Mouse (Mus musculus) ovary, postnatal 14 days (tissue): ENCODE results near the gene Dlgap1.
A peak's percentile ranks its signal among the peaks of the same experiment; 100 is the strongest.

Experiments
- DNase-seq: peaks from one replicate; pipeline ENCODE4 v3.0.0; 2022; ENCODE audit warnings: low spot score

Gene Dlgap1

DNA sequence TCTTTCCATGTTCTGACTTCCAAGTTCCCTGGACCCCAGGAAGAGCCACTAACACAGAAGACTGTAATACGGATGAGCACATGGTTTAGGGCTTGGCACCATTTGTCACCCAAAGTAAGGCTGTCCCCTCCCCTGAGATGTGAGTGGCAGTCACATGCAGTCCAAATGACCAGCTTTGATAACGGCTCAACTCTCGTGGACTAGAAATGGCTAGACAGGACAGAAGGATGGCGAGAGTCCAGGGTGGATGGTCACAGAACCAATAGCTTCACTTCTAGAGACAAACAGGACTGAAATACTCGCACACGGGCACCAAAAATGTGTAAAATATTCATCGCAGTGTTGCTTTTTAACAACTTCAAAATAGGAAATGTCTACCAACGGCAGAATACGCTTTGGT is 657.5 kb downstream of the Dlgap1 start:
- DNase-seq, result no peak

- DNase-seq, result no peak
Measured at GRCm38 (mm10) chr17:70626925-70627324, 658.1 kb downstream of the Dlgap1 start.

GRCm38 (mm10) chr17:70629653-70630378 is 660.9 kb downstream of the Dlgap1 start:
- DNase-seq, result no peak

GRCm38 (mm10) chr17:70633181-70633944 is 664.5 kb downstream of the Dlgap1 start:
- peak; percentile 74 for DNase-seq

GRCm38 (mm10) chr17:70643211-70643610 is 674.3 kb downstream of the Dlgap1 start:
- DNase-seq, result no peak

GRCm38 (mm10) chr17:70646641-70647040 is 677.8 kb downstream of the Dlgap1 start:
- DNase-seq, result peak; percentile 9

- DNase-seq, result no peak
Measured at GRCm38 (mm10) chr17:70661382-70661781, 692.5 kb downstream of the Dlgap1 start.

- DNase-seq, result no peak
Measured at GRCm38 (mm10) chr17:70663992-70664391, 695.1 kb downstream of the Dlgap1 start.

GRCm38 (mm10) chr17:70664484-70665040 is 695.7 kb downstream of the Dlgap1 start:
- no peak for DNase-seq

DNA sequence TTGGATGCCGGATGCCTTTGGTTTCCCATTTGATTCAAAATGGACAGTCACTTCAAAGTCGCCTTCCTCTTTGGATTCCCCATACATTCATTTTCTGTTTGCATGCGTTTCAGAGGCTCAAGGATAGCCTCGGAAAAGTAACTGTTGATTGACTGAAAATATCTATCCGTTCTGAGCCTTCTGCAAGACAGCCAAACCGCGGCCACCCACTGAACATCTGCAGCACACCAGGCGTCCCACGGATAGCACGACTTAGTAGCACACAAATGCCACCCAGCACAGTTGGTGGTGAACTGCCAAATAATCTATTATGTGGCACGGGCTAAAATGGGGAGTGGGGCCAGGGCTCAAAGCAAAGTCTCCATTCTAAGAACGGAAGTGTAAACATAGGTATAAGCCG is 705.1 kb downstream of the Dlgap1 start:
- DNase-seq, result no peak

DNA sequence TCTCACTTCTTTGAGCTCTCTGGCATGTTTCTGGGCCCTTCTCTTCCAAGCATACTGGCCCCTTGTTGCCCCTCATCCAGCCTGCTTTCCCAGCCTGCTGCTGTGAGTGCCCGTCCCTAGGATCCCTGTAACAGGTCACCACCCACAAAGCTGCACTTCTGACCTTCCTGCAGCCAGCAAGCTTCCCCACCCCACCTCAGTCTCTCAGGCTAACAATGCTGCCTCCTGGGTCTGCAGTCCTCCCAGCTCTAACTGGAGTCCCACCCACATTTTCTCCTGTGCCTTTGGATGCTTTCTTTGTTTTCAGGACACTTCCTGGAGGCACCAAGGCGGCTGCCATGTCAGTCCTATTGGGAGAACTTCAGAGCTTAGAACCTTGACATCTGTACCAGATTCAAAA is 707.6 kb downstream of the Dlgap1 start:
- no peak for DNase-seq

DNA sequence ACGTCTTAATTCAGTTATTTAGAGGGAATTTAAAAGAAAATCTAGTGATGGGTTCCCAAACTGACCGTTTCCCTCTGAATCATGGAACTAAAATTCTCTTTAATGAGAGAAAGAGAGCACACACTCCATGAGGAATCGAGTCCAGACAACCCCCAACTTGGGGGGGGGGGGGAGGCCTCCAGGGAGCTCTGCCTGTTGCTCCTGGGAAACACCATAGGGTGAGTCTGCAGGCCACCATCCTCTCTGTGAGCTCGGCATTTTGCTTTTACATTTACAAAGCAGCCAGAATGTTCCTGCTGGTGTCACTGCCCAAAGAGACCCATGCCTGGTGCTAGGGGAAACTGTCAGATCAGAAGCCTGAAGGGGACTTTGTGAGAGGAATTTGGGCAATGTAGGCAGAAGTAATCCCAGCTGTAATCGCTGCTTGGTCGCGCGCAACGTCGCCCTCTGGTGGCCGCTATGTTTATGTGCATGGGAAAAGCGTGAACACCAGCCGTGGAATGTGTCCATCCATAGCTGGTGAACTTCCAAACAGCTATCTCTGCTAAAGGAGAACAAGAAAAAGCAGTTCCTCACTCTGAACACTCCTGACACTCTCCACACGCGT is 714.8 kb downstream of the Dlgap1 start:
- DNase-seq, result peak; percentile 68

DNA sequence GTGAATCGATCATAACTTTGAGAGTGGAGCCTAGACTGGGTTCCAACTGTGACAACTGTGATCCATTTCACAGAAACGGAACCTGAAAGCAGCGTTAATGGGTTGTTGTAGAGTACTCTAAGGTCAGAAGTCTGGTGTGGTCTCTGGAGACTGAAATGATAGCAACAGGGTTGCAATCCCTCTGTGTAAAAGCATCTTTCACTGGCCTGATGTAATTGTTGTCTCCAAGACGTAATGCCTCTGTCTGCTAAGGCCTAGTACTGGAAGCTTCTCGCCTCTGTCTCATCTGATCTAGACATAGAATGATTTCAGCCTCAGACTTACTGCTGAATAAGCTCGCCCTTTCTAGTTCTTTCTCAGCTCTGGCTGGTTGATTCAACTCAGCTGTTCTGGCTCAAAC is 721.3 kb downstream of the Dlgap1 start:
- DNase-seq, result no peak

GRCm38 (mm10) chr17:70690598-70690997 is 721.7 kb downstream of the Dlgap1 start:
- no peak for DNase-seq

DNA sequence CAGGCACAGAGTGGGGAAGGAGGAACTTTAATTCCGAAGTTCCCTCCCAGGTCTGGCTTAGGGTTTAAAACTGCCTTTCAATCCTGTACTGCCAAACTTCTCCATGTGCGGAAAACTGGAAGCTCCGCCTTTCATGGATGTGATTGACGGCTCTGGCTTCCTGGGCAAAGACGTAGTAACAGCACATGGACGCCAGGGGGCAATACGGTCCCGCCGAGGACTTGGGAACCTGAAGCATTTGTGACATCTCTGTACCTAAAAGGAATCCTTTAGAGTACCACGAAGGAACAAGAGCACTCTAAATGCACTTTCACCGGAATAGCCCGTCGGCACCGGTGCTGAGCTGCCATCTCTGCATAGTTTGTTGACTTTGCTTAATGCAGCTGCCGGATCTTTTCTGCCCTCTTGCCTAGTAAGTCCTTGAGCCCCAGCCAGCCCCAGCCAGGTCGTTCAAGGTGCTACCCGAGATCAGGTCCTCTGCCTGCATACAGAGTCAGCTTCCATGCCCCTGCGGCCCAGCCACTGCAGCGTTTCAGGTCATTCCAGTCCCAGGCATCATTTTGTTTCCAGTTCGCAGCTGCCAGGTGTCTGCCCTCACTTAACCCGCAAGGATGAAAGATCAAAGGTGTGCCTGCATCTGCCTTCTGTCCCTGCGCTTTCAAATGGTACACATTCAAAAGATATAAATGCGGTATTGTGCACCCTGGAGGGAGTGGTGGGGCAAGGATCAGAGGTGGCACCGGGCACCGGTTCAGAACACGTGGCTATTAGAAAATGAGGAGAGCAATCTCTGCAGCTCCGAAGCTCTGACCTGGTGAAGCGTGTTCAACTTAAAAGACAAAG is 738.3 kb downstream of the Dlgap1 start:
- DNase-seq, result peak; percentile 74

DNA sequence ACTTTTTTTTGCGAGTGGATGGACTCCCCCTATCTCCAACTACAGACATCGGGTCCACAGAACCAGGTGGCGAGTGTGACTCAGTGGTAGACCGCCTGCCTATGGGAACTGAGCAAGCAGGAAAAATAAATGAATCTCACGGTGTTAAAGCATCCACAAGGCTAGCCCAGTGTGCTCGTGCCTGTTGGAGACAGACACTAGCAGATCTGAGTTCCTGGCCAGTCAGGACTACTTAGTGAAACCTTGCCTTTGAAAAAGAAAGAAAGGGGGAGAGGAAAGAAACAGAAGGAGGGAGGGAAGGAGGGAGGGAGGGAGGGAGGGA is 738.9 kb downstream of the Dlgap1 start:
- no peak for DNase-seq

- no peak for DNase-seq
Measured at GRCm38 (mm10) chr17:70709545-70709944, 740.7 kb downstream of the Dlgap1 start.

- no peak for DNase-seq
Measured at GRCm38 (mm10) chr17:70713470-70713869, 744.6 kb downstream of the Dlgap1 start.

- no peak for DNase-seq
Measured at GRCm38 (mm10) chr17:70719684-70720324, 750.9 kb downstream of the Dlgap1 start.

GRCm38 (mm10) chr17:70720766-70721165 is 751.9 kb downstream of the Dlgap1 start:
- DNase-seq, result no peak

DNA sequence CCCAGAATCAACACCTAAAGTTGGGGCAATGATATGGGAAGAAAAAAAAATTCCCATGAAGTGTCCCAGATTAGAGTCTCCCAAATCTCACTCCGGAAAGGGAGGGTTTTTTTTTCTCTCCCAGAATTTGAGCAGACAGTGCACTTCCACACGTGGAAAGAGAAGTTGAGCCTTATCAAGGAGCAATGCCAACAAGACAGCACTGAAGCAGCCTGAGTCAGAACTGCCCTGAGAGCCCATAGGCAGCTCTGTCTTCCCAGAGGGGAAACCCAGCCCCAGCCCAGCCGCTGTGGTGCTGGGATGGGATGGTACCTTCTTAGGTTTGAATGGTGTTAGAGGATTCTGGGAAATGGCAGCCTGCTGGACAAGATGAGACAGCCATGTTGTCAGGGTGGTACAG is 753.3 kb downstream of the Dlgap1 start:
- DNase-seq, result no peak
